Mouse (Mus musculus) neural tube, embryonic 12.5 days (tissue): ENCODE results near the gene Cfap20. TPM values are rescaled to one million over a fixed set of nuclear protein-coding genes. Genes with fewer than 3 reads are reported as not detected.

Source experiments
- ATAC-seq: fragments of 200-750 bp; cut with Nextera tagmentation; 2 replicates; pipeline ENCODE4 v1.8.0; 2017; ENCODE audit warnings: low read depth, mild to moderate bottlenecking, moderate TSS enrichment, moderate library complexity; ENCODE audit not compliant: low FRiP score
- H3K27ac ChIP-seq: fragments of 300-500 bp; sonication (generic); 2 replicates; pipeline ENCODE4 v1.5.1; 2016
- H3K27me3 ChIP-seq: fragments of 300-500 bp; sonication (generic); replicated peaks from 2 replicates; pipeline ENCODE4 v1.6.1; 2016; ENCODE audit warnings: mild to moderate bottlenecking
- H3K36me3 ChIP-seq: fragments of 300-500 bp; sonication (generic); 2 replicates; pipeline ENCODE4 v1.6.1; 2016; ENCODE audit warnings: mild to moderate bottlenecking
- H3K4me1 ChIP-seq: fragments of 300-500 bp; sonication (generic); 2 replicates; pipeline ENCODE4 v1.6.1; 2016
- H3K4me2 ChIP-seq: fragments of 300-500 bp; sonication (generic); replicated peaks from 2 replicates; pipeline ENCODE4 v1.6.1; 2016; ENCODE audit warnings: mild to moderate bottlenecking
- H3K4me3 ChIP-seq: fragments of 300-500 bp; sonication (generic); 2 replicates; pipeline ENCODE4 v1.5.1; 2016
- H3K9ac ChIP-seq: fragments of 300-500 bp; sonication (generic); 2 replicates; pipeline ENCODE4 v1.6.1; 2016; ENCODE audit warnings: mild to moderate bottlenecking
- H3K9me3 ChIP-seq: fragments of 300-500 bp; sonication (generic); 2 replicates; pipeline ENCODE4 v1.6.1; 2016; ENCODE audit warnings: mild to moderate bottlenecking
- WGBS: fragments of 180-500 bp; shearing (Covaris S2); methylation state at CpG from one replicate; pipeline ENCODE4 v1.1.7; 2016; 5-methylcytosine and 5-hydroxymethylcytosine counted together
- polyA plus RNA-seq: library from polyadenylated mRNA; unstranded; fragments of >200 nt; fragmentation: Nextera tagmentation; extraction: Ambion mirVana; gene quantifications from 2 replicates; pipeline ENCODE4 v1.2.1, GENCODE M21; 2016

The Cfap20 gene
- polyA plus RNA-seq = 124 and 127 TPM in 2 replicates

- under 1% methylated on average over 50 of the region's 51 CpGs for WGBS
These were observed at the start of gene Cfap20 for GRCm38 (mm10) chr8:95434686-95435439. Gene Cfap20 (minus strand): TSS chr8:95434869.

GRCm38 (mm10) chr8:95470008-95470407 is 35.3 kb upstream of the Cfap20 start:
- no peaks in the 10 kb centered on the region for H3K4me1 ChIP-seq
- no peak overlapping the region for H3K4me3 ChIP-seq
- peaks cover 60% of the 10 kb centered on the region for H3K36me3 ChIP-seq
- no peak overlapping the region for H3K4me2 ChIP-seq
- 98% methylated on average over 4 of the region's 4 CpGs for WGBS
- H3K27ac ChIP-seq = no peak overlapping the region
- no peak overlapping the region for H3K9ac ChIP-seq
- H3K9me3 ChIP-seq = no peaks in the 10 kb centered on the region
- H3K27me3 ChIP-seq = no peaks in the 10 kb centered on the region
- ATAC-seq = no peak

More at GRCm38 (mm10) chr8:95434686-95435439, at the start of gene Cfap20:
- Histone ChIP-seq H3K27me3 (no peaks in the 10 kb centered on the region), H3K27ac (peak within 1 kb of the TSS; percentile 75), H3K4me2 (peak within 1 kb of the TSS; percentile 85), H3K9ac (peak within 1 kb of the TSS; percentile 84), H3K4me3 (peak within 1 kb of the TSS; percentile 83), H3K4me1 (peaks cover 37% of the 10 kb centered on the region), H3K36me3 (no peaks in the 10 kb centered on the region), H3K9me3 (no peaks in the 10 kb centered on the region)
- peak; percentile 96 for ATAC-seq

GRCm38 (mm10) chr8:95468995-95469394 is 34.3 kb upstream of the Cfap20 start:
- Histone ChIP-seq H3K36me3 (peaks cover 59% of the 10 kb centered on the region), H3K4me1 (no peaks in the 10 kb centered on the region), H3K4me2 (no peak overlapping the region), H3K9ac (no peak overlapping the region), H3K27ac (no peak overlapping the region), H3K9me3 (no peaks in the 10 kb centered on the region), H3K4me3 (no peak overlapping the region), H3K27me3 (no peaks in the 10 kb centered on the region)
- ATAC-seq = no peak
- 97% methylated on average over 3 of the region's 3 CpGs for WGBS

- no peaks in the 10 kb centered on the region for H3K4me1 ChIP-seq
- no peak overlapping the region for H3K4me3 ChIP-seq
- no peak overlapping the region for H3K4me2 ChIP-seq
- 92% methylated on average over 2 of the region's 2 CpGs for WGBS
- no peaks in the 10 kb centered on the region for H3K9me3 ChIP-seq
- no peak overlapping the region for H3K27ac ChIP-seq
- no peak for ATAC-seq
- H3K36me3 ChIP-seq = peaks cover 49% of the 10 kb centered on the region
- H3K9ac ChIP-seq = no peak overlapping the region
- no peaks in the 10 kb centered on the region for H3K27me3 ChIP-seq
These were observed 31.9 kb upstream of the Cfap20 start for GRCm38 (mm10) chr8:95466543-95466942.

- no peak overlapping the region for H3K9ac ChIP-seq
- H3K27me3 ChIP-seq = no peaks in the 10 kb centered on the region
- H3K36me3 ChIP-seq = peaks cover 88% of the 10 kb centered on the region
- 79% methylated on average over 8 of the region's 8 CpGs for WGBS
- no peaks in the 10 kb centered on the region for H3K9me3 ChIP-seq
- no peaks in the 10 kb centered on the region for H3K4me1 ChIP-seq
- no peak overlapping the region for H3K27ac ChIP-seq
- H3K4me3 ChIP-seq = no peak overlapping the region
- ATAC-seq = no peak
- H3K4me2 ChIP-seq = no peak overlapping the region
These were observed 17.8 kb upstream of the Cfap20 start for GRCm38 (mm10) chr8:95452518-95452917.

GRCm38 (mm10) chr8:95450271-95450670 is 15.6 kb upstream of the Cfap20 start:
- WGBS = 95% methylated on average over 5 of the region's 5 CpGs
- no peak for ATAC-seq

GRCm38 (mm10) chr8:95447661-95448060 is 13.0 kb upstream of the Cfap20 start:
- H3K36me3 ChIP-seq = peaks cover 55% of the 10 kb centered on the region
- 93% methylated on average over 7 of the region's 7 CpGs for WGBS
- H3K27me3 ChIP-seq = no peaks in the 10 kb centered on the region
- no peak for ATAC-seq
- H3K4me3 ChIP-seq = no peak overlapping the region
- no peaks in the 10 kb centered on the region for H3K4me1 ChIP-seq
- H3K27ac ChIP-seq = no peak overlapping the region
- H3K4me2 ChIP-seq = no peak overlapping the region
- no peak overlapping the region for H3K9ac ChIP-seq
- no peaks in the 10 kb centered on the region for H3K9me3 ChIP-seq

More at GRCm38 (mm10) chr8:95450271-95450670, 15.6 kb upstream of the Cfap20 start:
- Histone ChIP-seq H3K9me3 (no peaks in the 10 kb centered on the region), H3K4me2 (no peak overlapping the region), H3K36me3 (peaks cover 79% of the 10 kb centered on the region), H3K27ac (no peak overlapping the region), H3K4me3 (no peak overlapping the region), H3K27me3 (no peaks in the 10 kb centered on the region), H3K9ac (no peak overlapping the region), H3K4me1 (no peaks in the 10 kb centered on the region)

- Histone ChIP-seq H3K4me3 (no peak overlapping the region), H3K9me3 (no peaks in the 10 kb centered on the region), H3K4me1 (no peaks in the 10 kb centered on the region), H3K27me3 (no peaks in the 10 kb centered on the region), H3K4me2 (no peak overlapping the region), H3K36me3 (peaks cover 33% of the 10 kb centered on the region), H3K27ac (no peak overlapping the region), H3K9ac (no peak overlapping the region)
- WGBS = 98% methylated on average over 4 of the region's 4 CpGs
- no peak for ATAC-seq
These were observed 10.4 kb upstream of the Cfap20 start for GRCm38 (mm10) chr8:95445042-95445441.

GRCm38 (mm10) chr8:95441491-95442039 is 6.9 kb upstream of the Cfap20 start:
- H3K4me1 ChIP-seq = no peaks in the 10 kb centered on the region
- ATAC-seq = no peak
- peaks cover 4% of the 10 kb centered on the region; the same call in 1 of the 2 replicates for H3K36me3 ChIP-seq
- H3K27ac ChIP-seq = no peak overlapping the region
- H3K27me3 ChIP-seq = no peaks in the 10 kb centered on the region
- H3K4me3 ChIP-seq = no peak overlapping the region
- WGBS = 65% methylated on average over 5 of the region's 5 CpGs
- H3K9ac ChIP-seq = no peak overlapping the region
- H3K9me3 ChIP-seq = no peaks in the 10 kb centered on the region
- H3K4me2 ChIP-seq = no peak overlapping the region

GRCm38 (mm10) chr8:95440168-95440709 is 5.6 kb upstream of the Cfap20 start:
- H3K27me3 ChIP-seq = no peaks in the 10 kb centered on the region
- no peaks in the 10 kb centered on the region for H3K4me1 ChIP-seq
- no peak overlapping the region for H3K4me2 ChIP-seq
- no peak overlapping the region for H3K4me3 ChIP-seq
- ATAC-seq = no peak
- no peaks in the 10 kb centered on the region for H3K9me3 ChIP-seq
- H3K36me3 ChIP-seq = no peaks in the 10 kb centered on the region
- no peak overlapping the region for H3K9ac ChIP-seq
- 90% methylated on average over 5 of the region's 5 CpGs for WGBS
- no peak overlapping the region for H3K27ac ChIP-seq

GRCm38 (mm10) chr8:95439421-95439820 is 4.8 kb upstream of the Cfap20 start:
- ATAC-seq = no peak
- Histone ChIP-seq H3K4me2 (no peak overlapping the region), H3K27ac (no peak overlapping the region), H3K9ac (no peak overlapping the region), H3K36me3 (no peaks in the 10 kb centered on the region), H3K4me1 (no peaks in the 10 kb centered on the region), H3K9me3 (no peaks in the 10 kb centered on the region), H3K4me3 (no peak overlapping the region), H3K27me3 (no peaks in the 10 kb centered on the region)
- 92% methylated on average over 2 of the region's 2 CpGs for WGBS

GRCm38 (mm10) chr8:95437341-95437992 is 2.8 kb upstream of the Cfap20 start:
- Histone ChIP-seq H3K4me1 (peaks cover 17% of the 10 kb centered on the region), H3K4me3 (no peak overlapping the region), H3K9me3 (no peaks in the 10 kb centered on the region), H3K36me3 (no peaks in the 10 kb centered on the region), H3K9ac (no peak overlapping the region), H3K27me3 (no peaks in the 10 kb centered on the region), H3K27ac (no peak overlapping the region), H3K4me2 (no peak overlapping the region)
- WGBS = 59% methylated on average over 5 of the region's 5 CpGs
- no peak for ATAC-seq
